Mouse (Mus musculus) G1E (cell line): Measurements from ENCODE around the gene Fam170b.

ENCODE experiments used
- CTCF ChIP-seq: IDR thresholded peaks from 2 replicates; pipeline ENCODE4 v1.5.1; 2012; ENCODE audit warnings: low read depth, low read length, inconsistent platforms, mixed read lengths
- GATA1 ChIP-seq: IDR thresholded peaks from 2 replicates; pipeline ENCODE4 v1.6.1; 2012; ENCODE audit warnings: borderline replicate concordance, low read length, inconsistent platforms, mixed read lengths
- GATA2 ChIP-seq: IDR thresholded peaks from 2 replicates; pipeline ENCODE4 v1.6.1; 2012; ENCODE audit warnings: low read depth, low read length, inconsistent platforms, borderline replicate concordance
- POLR2AphosphoS5 ChIP-seq: IDR thresholded peaks from 2 replicates; pipeline ENCODE4 v1.6.1; 2012; ENCODE audit warnings: low read depth, low read length, inconsistent platforms; ENCODE audit not compliant: insufficient replicate concordance
- TAL1 ChIP-seq: conservative IDR thresholded peaks from 2 replicates; pipeline ENCODE4 v1.6.1; 2012; ENCODE audit warnings: low read depth, low read length, inconsistent platforms, mixed read lengths

DNA sequence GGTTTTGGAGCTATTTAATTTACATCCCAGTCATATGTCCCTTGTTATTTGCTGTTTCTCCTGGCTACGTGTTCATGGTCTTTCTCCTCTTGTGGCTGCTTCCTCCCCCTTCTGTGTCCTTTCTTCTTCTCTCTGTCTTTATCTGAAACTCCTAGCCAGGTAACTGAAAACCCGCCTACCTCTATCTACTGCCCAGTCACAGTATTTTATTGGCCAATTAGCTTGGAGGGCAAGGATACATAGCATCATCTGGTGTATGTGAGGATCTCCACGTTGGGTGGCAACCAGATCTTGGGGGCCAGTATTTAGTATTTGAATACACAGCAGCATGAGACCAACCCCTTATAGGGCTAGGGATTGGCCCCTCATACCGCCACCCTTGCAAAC lies 49.0 kb upstream of the Fam170b start:
- no peak for TF ChIP-seq TAL1
- TF ChIP-seq CTCF: no peak
- no peak for TF ChIP-seq POLR2AphosphoS5
- TF ChIP-seq GATA2: no peak
- no peak for TF ChIP-seq GATA1
